Mouse (Mus musculus): ENCODE measurements around the gene B3gnt7.

DNA sequence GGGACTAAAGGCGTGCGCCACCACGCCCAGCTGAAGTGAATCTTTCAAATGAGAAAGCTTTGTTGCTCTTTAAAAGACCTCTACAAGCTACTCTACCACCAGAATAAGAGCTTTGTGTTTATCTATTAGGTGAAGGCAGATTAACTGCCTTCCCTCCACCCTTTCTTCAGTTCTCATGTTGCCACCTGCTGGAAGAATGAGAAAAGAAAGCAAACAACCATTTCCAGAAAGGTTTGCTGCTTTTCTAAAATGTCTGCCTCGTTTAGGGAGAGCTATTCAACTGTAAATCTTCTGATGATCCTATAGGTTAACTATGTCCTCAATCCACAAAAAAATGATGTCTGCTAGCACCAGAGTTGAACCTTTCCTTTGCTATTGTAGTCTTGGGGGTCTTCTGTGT, 46.2 kb downstream of the B3gnt7 start:
- TF ChIP-seq CTCF (IDR thresholded peaks at IDR 0.05; ENCODE audit: low read depth) (no peak), EP300 (IDR thresholded peaks at IDR 0.05; ENCODE audit: low read depth) (no peak)

Measured in liver, embryonic 14.5 days (tissue).